Mouse (Mus musculus) myocyte (in vitro differentiated cells): Measurements from ENCODE around the gene Arid1b. TPM values are rescaled to one million over a fixed set of nuclear protein-coding genes. Genes with fewer than 3 reads are reported as not detected.

Source experiments
- H3K27me3 ChIP-seq: one replicate; pipeline ENCODE4 v1.6.1; 2011; ENCODE audit not compliant: control insufficient read depth, insufficient read depth, insufficient read length
- H3K36me3 ChIP-seq: one replicate; pipeline ENCODE4 v1.6.1; 2011; ENCODE audit not compliant: control insufficient read depth, insufficient read depth
- H3K4me2 ChIP-seq: one replicate; pipeline ENCODE4 v1.6.1; 2011; ENCODE audit warnings: low read depth, control low read depth
- H3K4me3 ChIP-seq: one replicate; pipeline ENCODE4 v1.5.1; 2011; ENCODE audit warnings: mild to moderate bottlenecking, control low read depth, moderate library complexity
- H3K79me2 ChIP-seq: one replicate; pipeline ENCODE4 v1.6.1; 2011; ENCODE audit not compliant: control insufficient read depth, insufficient read depth
- H3ac ChIP-seq: one replicate; pipeline ENCODE4 v1.6.1; 2011; ENCODE audit not compliant: control insufficient read depth, insufficient read length
- CEBPB ChIP-seq: IDR thresholded peaks from 2 replicates; pipeline ENCODE4 v1.6.1; 2011; ENCODE audit warnings: mild to moderate bottlenecking, moderate library complexity; ENCODE audit not compliant: poor library complexity, insufficient read depth, severe bottlenecking
- E2F4 ChIP-seq: IDR thresholded peaks from one replicate; pipeline ENCODE4 v1.6.1; 2011; ENCODE audit warnings: mild to moderate bottlenecking, control low read depth, moderate library complexity; ENCODE audit not compliant: insufficient read depth
- MAX ChIP-seq: IDR thresholded peaks from one replicate; pipeline ENCODE4 v1.6.1; 2011; ENCODE audit warnings: low read depth, mild to moderate bottlenecking, control low read depth
- MYOD1 ChIP-seq, 3 experiments: IDR thresholded peaks; one replicate each; pipeline ENCODE4 v1.6.1; 2011; ENCODE audit warnings: control low read depth in 2 of 3, low read depth in 2 of 3, mild to moderate bottlenecking in 2 of 3, moderate library complexity in 1 of 3; ENCODE audit not compliant: insufficient read length in 2 of 3, control insufficient read depth in 1 of 3
- MYOG ChIP-seq, 3 experiments: IDR thresholded peaks; one replicate each; pipeline ENCODE4 v1.6.1; 2011; ENCODE audit warnings: control low read depth in 2 of 3, low read depth in 2 of 3, mild to moderate bottlenecking in 2 of 3; ENCODE audit not compliant: insufficient read length in 2 of 3, control insufficient read depth in 1 of 3, insufficient read depth in 1 of 3
- POLR2A ChIP-seq: IDR thresholded peaks from one replicate; pipeline ENCODE4 v1.6.1; 2011; ENCODE audit warnings: low read depth, mild to moderate bottlenecking, control low read depth, moderate library complexity; ENCODE audit not compliant: insufficient read length
- POLR2AphosphoS2 ChIP-seq: IDR thresholded peaks from one replicate; pipeline ENCODE4 v1.6.1; 2011; ENCODE audit warnings: low read depth, control low read depth; ENCODE audit not compliant: insufficient read length
- REST ChIP-seq: IDR thresholded peaks from one replicate; pipeline ENCODE4 v1.6.1; 2011; ENCODE audit warnings: mild to moderate bottlenecking, control low read depth, moderate library complexity; ENCODE audit not compliant: insufficient read depth, insufficient read length
- SRF ChIP-seq: IDR thresholded peaks from one replicate; pipeline ENCODE4 v1.6.1; 2011; ENCODE audit warnings: low read depth; ENCODE audit not compliant: control insufficient read depth, insufficient read length
- TCF12 ChIP-seq: IDR thresholded peaks from one replicate; pipeline ENCODE4 v1.6.1; 2011; ENCODE audit warnings: mild to moderate bottlenecking, control low read depth; ENCODE audit not compliant: poor library complexity, insufficient read depth, severe bottlenecking
- TCF3 ChIP-seq: IDR thresholded peaks from one replicate; pipeline ENCODE4 v1.6.1; 2011; ENCODE audit warnings: low read depth, control low read depth; ENCODE audit not compliant: insufficient read length
- USF1 ChIP-seq: IDR thresholded peaks from one replicate; pipeline ENCODE4 v1.6.1; 2011; ENCODE audit warnings: low read depth, mild to moderate bottlenecking, control low read depth, moderate library complexity
- polyA plus RNA-seq: library from polyadenylated mRNA; unstranded; fragments of >200 nt; fragmentation: generic; extraction: Trizol; gene quantifications from one replicate; pipeline ENCODE4 v1.2.1, GENCODE M21; 2012; ENCODE audit warnings: missing spikeins

Gene Arid1b
- polyA plus RNA-seq, 1 experiment, result 10.9 TPM

GRCm38 (mm10) chr17:5274429-5274828 lies 280.3 kb downstream of the Arid1b start:
- Histone ChIP-seq H3K36me3 (no peaks in the 10 kb centered on the region), H3K4me3 (no peak overlapping the region), H3ac (no peak overlapping the region), H3K4me2 (no peak overlapping the region), H3K27me3 (no peaks in the 10 kb centered on the region), H3K79me2 (no peaks in the 10 kb centered on the region)
- TF ChIP-seq MAX (no peak), MYOD1 (IDR thresholded peaks at IDR 0.05; ENCODE audit: control insufficient read depth in 1 of 3, insufficient read length in 2 of 3, low read depth in 2 of 3) (no peak), POLR2A (no peak), MYOG (IDR thresholded peaks at IDR 0.05; ENCODE audit: control insufficient read depth in 1 of 3, insufficient read depth in 1 of 3, insufficient read length in 2 of 3, low read depth in 2 of 3) (no peak), TCF3 (no peak), E2F4 (no peak), REST (no peak), POLR2AphosphoS2 (no peak), TCF12 (no peak), CEBPB (no peak), USF1 (no peak), SRF (no peak)

- no peak for TF ChIP-seq POLR2AphosphoS2
- no peak for TF ChIP-seq CEBPB
- TF ChIP-seq MYOG (IDR thresholded peaks at IDR 0.05; ENCODE audit: control insufficient read depth in 1 of 3, insufficient read depth in 1 of 3, insufficient read length in 2 of 3, low read depth in 2 of 3), result no peak
- TF ChIP-seq POLR2A, result no peak
- TF ChIP-seq USF1, result no peak
- no peak for TF ChIP-seq MYOD1 (IDR thresholded peaks at IDR 0.05; ENCODE audit: control insufficient read depth in 1 of 3, insufficient read length in 2 of 3, low read depth in 2 of 3)
- no peak for TF ChIP-seq TCF3
- no peak for TF ChIP-seq E2F4
- no peak for TF ChIP-seq SRF
- TF ChIP-seq REST, result no peak
- TF ChIP-seq MAX, result no peak
- no peak for TF ChIP-seq TCF12
- no peaks in the 10 kb centered on the region for H3K79me2 ChIP-seq
- H3K4me3 ChIP-seq, result no peak overlapping the region
- H3ac ChIP-seq, result no peak overlapping the region
- H3K27me3 ChIP-seq, result no peaks in the 10 kb centered on the region
- H3K4me2 ChIP-seq, result no peak overlapping the region
- H3K36me3 ChIP-seq, result no peaks in the 10 kb centered on the region
Measured at GRCm38 (mm10) chr17:5275749-5276148, 281.6 kb downstream of the Arid1b start.

- Histone ChIP-seq H3K79me2 (no peaks in the 10 kb centered on the region), H3K27me3 (no peaks in the 10 kb centered on the region), H3K36me3 (no peaks in the 10 kb centered on the region), H3ac (no peak overlapping the region), H3K4me2 (no peak overlapping the region), H3K4me3 (no peak overlapping the region)
- no peak for TF ChIP-seq E2F4
- no peak for TF ChIP-seq REST
- no peak for TF ChIP-seq CEBPB
- TF ChIP-seq MYOD1 (IDR thresholded peaks at IDR 0.05; ENCODE audit: control insufficient read depth in 1 of 3, insufficient read length in 2 of 3, low read depth in 2 of 3), result peak in 1 of 3 experiments; percentile 12
- no peak for TF ChIP-seq POLR2AphosphoS2
Measured at GRCm38 (mm10) chr17:5277137-5277871, 283.2 kb downstream of the Arid1b start.

- H3K79me2 ChIP-seq, result no peaks in the 10 kb centered on the region
- no peaks in the 10 kb centered on the region for H3K27me3 ChIP-seq
- TF ChIP-seq USF1, result no peak
- no peak for TF ChIP-seq CEBPB
- TF ChIP-seq MAX, result no peak
- TF ChIP-seq POLR2AphosphoS2, result no peak
- no peak for TF ChIP-seq MYOG (IDR thresholded peaks at IDR 0.05; ENCODE audit: control insufficient read depth in 1 of 3, insufficient read depth in 1 of 3, insufficient read length in 2 of 3, low read depth in 2 of 3)
- TF ChIP-seq TCF12, result no peak
- TF ChIP-seq E2F4, result no peak
- TF ChIP-seq POLR2A, result no peak
- TF ChIP-seq REST, result no peak
- TF ChIP-seq SRF, result no peak
- TF ChIP-seq TCF3, result no peak
- TF ChIP-seq MYOD1 (IDR thresholded peaks at IDR 0.05; ENCODE audit: control insufficient read depth in 1 of 3, insufficient read length in 2 of 3, low read depth in 2 of 3), result no peak
- no peak overlapping the region for H3K4me3 ChIP-seq
- no peaks in the 10 kb centered on the region for H3K36me3 ChIP-seq
- no peak overlapping the region for H3ac ChIP-seq
- no peak overlapping the region for H3K4me2 ChIP-seq
Measured at GRCm38 (mm10) chr17:5280499-5281053, 286.4 kb downstream of the Arid1b start.
